Mouse (Mus musculus) bone marrow macrophage, adult 2 months (primary cell): ENCODE measurements around the gene Bag5.

Source experiments
- CTCF ChIP-seq: IDR thresholded peaks from 2 replicates; pipeline ENCODE4 v1.5.1; 2012; ENCODE audit warnings: low read depth, mild to moderate bottlenecking, low read length, moderate library complexity
- POLR2A ChIP-seq: IDR thresholded peaks from 2 replicates; pipeline ENCODE4 v1.6.1; 2012; ENCODE audit warnings: mild to moderate bottlenecking, low read depth, low read length, borderline replicate concordance

DNA sequence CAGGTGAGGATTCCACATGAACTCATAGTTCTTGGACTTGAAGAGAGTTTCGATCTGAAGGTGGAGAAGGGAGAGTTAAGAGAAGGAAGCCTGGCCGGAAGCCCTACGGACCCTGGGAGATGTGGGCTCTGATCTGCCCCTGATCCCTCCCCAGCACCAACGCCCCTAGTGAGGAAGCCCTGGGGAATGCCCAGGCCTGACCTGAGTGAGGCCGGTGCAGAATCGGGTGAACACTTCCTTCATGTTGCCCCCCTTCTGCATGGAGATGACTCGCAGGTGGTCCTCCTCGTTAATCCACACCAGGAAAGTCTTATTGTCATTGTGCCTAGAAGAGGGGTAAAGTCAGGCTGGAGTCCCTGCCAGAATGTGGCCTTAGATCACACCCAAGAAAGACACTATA lies 43.1 kb downstream of the Bag5 start:
- TF ChIP-seq POLR2A (no peak), CTCF (no peak)
